Mouse (Mus musculus): ENCODE data around the gene Mknk2. TPM values are rescaled to one million over a fixed set of nuclear protein-coding genes. Genes with fewer than 3 reads are reported as not detected.
A peak's percentile ranks its signal among the peaks of the same experiment; 100 is the strongest.

The Mknk2 gene
- polyA plus RNA-seq, 1 experiment from 2014 or later: 103 TPM

- 41% methylated on average over 8 of the region's 8 CpGs for WGBS
- no peak overlapping the region for H3K9ac ChIP-seq (replicated peaks; ENCODE audit: low read depth)
- TF ChIP-seq CTCF (IDR thresholded peaks at IDR 0.05) (no peak), EP300 (IDR thresholded peaks at IDR 0.05) (no peak)
- H3K27ac ChIP-seq (ENCODE audit: low read length): no peak overlapping the region
- no peak for ATAC-seq
- no peaks in the 10 kb centered on the region for H3K9me3 ChIP-seq (ENCODE audit: low read length)
- H3K4me2 ChIP-seq (replicated peaks; ENCODE audit: low read depth, low read length): no peak overlapping the region
- no peak overlapping the region for H3K4me3 ChIP-seq (ENCODE audit: low read depth, low read length)
- no peaks in the 10 kb centered on the region for H3K27me3 ChIP-seq (replicated peaks; ENCODE audit: insufficient read depth, low read length)
- no peak for DNase-seq (ENCODE audit: low spot score)
- H3K36me3 ChIP-seq (ENCODE audit: insufficient read depth, low read length): peaks cover 5% of the 10 kb centered on the region; the same call in 1 of the 2 replicates
- H3K4me1 ChIP-seq (ENCODE audit: insufficient read depth, low read depth, low read length): peaks cover 9% of the 10 kb centered on the region; the same call in 1 of the 2 replicates
Observed at GRCm38 (mm10) chr10:80619465-80620244, 58.3 kb downstream of the Mknk2 start.

- Histone ChIP-seq H3K27me3 (replicated peaks; ENCODE audit: insufficient read depth, low read length) (no peaks in the 10 kb centered on the region), H3K27ac (ENCODE audit: low read length) (peak overlapping the region; percentile 6), H3K9ac (replicated peaks; ENCODE audit: low read depth) (no peak overlapping the region), H3K9me3 (ENCODE audit: low read length) (no peaks in the 10 kb centered on the region), H3K4me2 (replicated peaks; ENCODE audit: low read depth, low read length) (no peak overlapping the region), H3K4me3 (ENCODE audit: low read depth, low read length) (no peak overlapping the region), H3K4me1 (ENCODE audit: insufficient read depth, low read depth, low read length) (no peaks in the 10 kb centered on the region), H3K36me3 (ENCODE audit: insufficient read depth, low read length) (peaks cover 7% of the 10 kb centered on the region; the same call in 1 of the 2 replicates)
- no peak for ATAC-seq
- 43% methylated on average over 9 of the region's 9 CpGs for WGBS
- peak; percentile 62 for DNase-seq (ENCODE audit: low spot score)
- TF ChIP-seq CTCF (IDR thresholded peaks at IDR 0.05) (no peak), EP300 (IDR thresholded peaks at IDR 0.05) (0 out of 2 replicates have a peak, but pooled peaks have one; percentile 20)
Observed at GRCm38 (mm10) chr10:80618181-80618580, 59.7 kb downstream of the Mknk2 start.

Other genes starting within 250 kb of the Mknk2 start
- gene Tcf3, start 244.5 kb downstream of the Mknk2 start, polyA plus RNA-seq (2015; fragmentation: Nextera tagmentation; extraction: Ambion mirVana): 34.7 and 36.2 TPM in 2 replicates
- not detected in 2 replicates for gene Onecut3, start 183.3 kb downstream of the Mknk2 start, polyA plus RNA-seq (2015; fragmentation: Nextera tagmentation; extraction: Ambion mirVana)
- gene Atp8b3, start 139.0 kb downstream of the Mknk2 start, polyA plus RNA-seq (2015; fragmentation: Nextera tagmentation; extraction: Ambion mirVana): 0.04 and 0.10 TPM in 2 replicates
- 12.9 TPM in 2 replicates for gene Rexo1, start 116.6 kb downstream of the Mknk2 start, polyA plus RNA-seq (2015; fragmentation: Nextera tagmentation; extraction: Ambion mirVana)
- gene Klf16, start 100.8 kb downstream of the Mknk2 start, polyA plus RNA-seq (2015; fragmentation: Nextera tagmentation; extraction: Ambion mirVana): 7.1 and 7.2 TPM in 2 replicates
- gene Abhd17a, start 87.8 kb downstream of the Mknk2 start, polyA plus RNA-seq (2015; fragmentation: Nextera tagmentation; extraction: Ambion mirVana): 105 and 106 TPM in 2 replicates
- gene Scamp4, start 75.2 kb downstream of the Mknk2 start, polyA plus RNA-seq (2015; fragmentation: Nextera tagmentation; extraction: Ambion mirVana): 56.9 and 59.3 TPM in 2 replicates
- 3.5 and 4.8 TPM in 2 replicates for gene Adat3, start 75.2 kb downstream of the Mknk2 start, polyA plus RNA-seq (2015; fragmentation: Nextera tagmentation; extraction: Ambion mirVana)
- gene Gm49322, start 72.1 kb downstream of the Mknk2 start, polyA plus RNA-seq (2015; fragmentation: Nextera tagmentation; extraction: Ambion mirVana): 0.98 and 1.1 TPM in 2 replicates
- 97.7 and 111 TPM in 2 replicates for gene Csnk1g2, start 55.3 kb downstream of the Mknk2 start, polyA plus RNA-seq (2015; fragmentation: Nextera tagmentation; extraction: Ambion mirVana)
- gene Btbd2, start 21.0 kb downstream of the Mknk2 start, polyA plus RNA-seq (2015; fragmentation: Nextera tagmentation; extraction: Ambion mirVana): 41.7 and 42.9 TPM in 2 replicates
- 32.6 and 37.0 TPM in 2 replicates for gene Mob3a, start 23.9 kb upstream of the Mknk2 start, polyA plus RNA-seq (2015; fragmentation: Nextera tagmentation; extraction: Ambion mirVana)
- gene Izumo4, start 24.1 kb upstream of the Mknk2 start, polyA plus RNA-seq (2015; fragmentation: Nextera tagmentation; extraction: Ambion mirVana): 28.7 and 28.8 TPM in 2 replicates
- gene Ap3d1, start 64.2 kb upstream of the Mknk2 start, polyA plus RNA-seq (2015; fragmentation: Nextera tagmentation; extraction: Ambion mirVana): 49.3 and 58.2 TPM in 2 replicates
- 7.4 and 9.6 TPM in 2 replicates for gene Dot1l, start 77.1 kb upstream of the Mknk2 start, polyA plus RNA-seq (2015; fragmentation: Nextera tagmentation; extraction: Ambion mirVana)
- gene Sf3a2, start 120.1 kb upstream of the Mknk2 start, polyA plus RNA-seq (2015; fragmentation: Nextera tagmentation; extraction: Ambion mirVana): 27.0 and 29.4 TPM in 2 replicates
- 59.9 and 69.1 TPM in 2 replicates for gene Plekhj1, start 120.5 kb upstream of the Mknk2 start, polyA plus RNA-seq (2015; fragmentation: Nextera tagmentation; extraction: Ambion mirVana)
- gene Amh, start 127.1 kb upstream of the Mknk2 start, polyA plus RNA-seq (2015; fragmentation: Nextera tagmentation; extraction: Ambion mirVana): 0.07 TPM in 1 of 2 replicates, not detected in the other
- gene Jsrp1, start 135.4 kb upstream of the Mknk2 start, polyA plus RNA-seq (2015; fragmentation: Nextera tagmentation; extraction: Ambion mirVana): 0.25 TPM in 1 of 2 replicates, not detected in the other
- 1,344 and 1,416 TPM in 2 replicates for gene Oaz1, start 148.5 kb upstream of the Mknk2 start, polyA plus RNA-seq (2015; fragmentation: Nextera tagmentation; extraction: Ambion mirVana)
- not detected in 2 replicates for gene Lingo3, start 165.9 kb upstream of the Mknk2 start, polyA plus RNA-seq (2015; fragmentation: Nextera tagmentation; extraction: Ambion mirVana)
- gene Lsm7, start 177.1 kb upstream of the Mknk2 start, polyA plus RNA-seq (2015; fragmentation: Nextera tagmentation; extraction: Ambion mirVana): 129 and 138 TPM in 2 replicates
- gene Sppl2b, start 177.2 kb upstream of the Mknk2 start, polyA plus RNA-seq (2015; fragmentation: Nextera tagmentation; extraction: Ambion mirVana): 26.5 and 26.8 TPM in 2 replicates
- 0.04 TPM in 1 of 2 replicates, not detected in the other for gene Tmprss9, start 193.7 kb upstream of the Mknk2 start, polyA plus RNA-seq (2015; fragmentation: Nextera tagmentation; extraction: Ambion mirVana)
- 211 and 233 TPM in 2 replicates for gene Timm13, start 222.9 kb upstream of the Mknk2 start, polyA plus RNA-seq (2015; fragmentation: Nextera tagmentation; extraction: Ambion mirVana)
- gene Lmnb2, start 240.1 kb upstream of the Mknk2 start, polyA plus RNA-seq (2015; fragmentation: Nextera tagmentation; extraction: Ambion mirVana): 6.9 and 7.3 TPM in 2 replicates

Data from lung, postnatal 0 days (tissue).